Mouse (Mus musculus): ENCODE measurements around the gene Gria4. TPM values are rescaled to one million over a fixed set of nuclear protein-coding genes. Genes with fewer than 3 reads are reported as not detected.

Gene Gria4
- polyA plus RNA-seq (2015; fragmentation: Illumina TruSeq; extraction: RNeasy Lipid Tissue Mini Kit (QIAGEN cat#74804); ENCODE audit: insufficient read depth, low read depth, low replicate concordance), result 0.15 TPM

GRCm38 (mm10) chr9:4795544-4796288, at the start of gene Gria4:
Gene Gria4, minus strand, starts transcription at chr9:4796234.

DNA sequence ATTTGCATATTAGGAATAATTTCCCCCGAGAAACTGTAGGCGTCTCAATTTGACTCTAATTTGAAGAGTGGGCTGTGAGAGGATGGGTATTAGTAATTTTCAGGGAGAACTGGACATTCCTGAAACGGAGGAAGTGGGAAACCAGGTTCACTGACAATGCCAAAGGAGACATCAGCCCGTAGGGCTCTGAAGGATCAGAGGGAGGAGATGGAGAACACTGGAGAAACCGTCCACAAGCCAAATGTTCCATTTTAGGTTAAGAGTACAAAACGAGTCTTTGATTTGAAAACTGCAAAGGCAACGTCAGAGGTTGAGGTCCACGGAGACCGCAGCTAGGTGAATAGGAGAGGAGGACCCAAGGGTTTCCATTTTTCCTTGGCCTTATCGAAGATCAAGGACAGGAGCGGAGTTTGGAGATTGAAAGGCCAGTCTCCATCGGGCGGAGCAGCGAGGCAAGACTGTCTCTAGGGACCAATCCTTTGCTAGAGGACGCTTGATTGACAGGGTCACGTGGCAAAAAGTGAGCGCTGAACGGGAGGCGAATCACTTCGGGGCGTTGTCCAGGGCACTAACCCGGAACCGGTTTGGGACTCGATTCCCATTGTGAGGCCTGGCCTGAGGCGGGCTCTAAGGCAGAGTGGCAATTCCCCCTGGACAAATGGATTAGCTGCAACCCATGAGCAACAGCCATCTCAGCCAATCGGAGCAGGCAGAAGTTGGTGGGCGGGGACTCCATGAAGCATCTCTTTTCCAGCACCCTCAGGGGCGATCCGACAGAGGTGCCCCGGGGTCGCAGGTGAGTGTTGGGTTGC, 420.0 kb downstream of the Gria4 start, which contains the start of gene Msantd4:
Gene Msantd4 (plus strand): TSS at position 735 of the 812 bp plus-strand sequence.

All from pancreas, adult 10 weeks (tissue).